Mouse (Mus musculus): ENCODE measurements around the gene Galns.
"Not testable (repeated sequence)": the region's sequence is repeated elsewhere in the genome, so short reads cannot be mapped to it uniquely, and the experiment has no call there.

The Galns gene

DNA sequence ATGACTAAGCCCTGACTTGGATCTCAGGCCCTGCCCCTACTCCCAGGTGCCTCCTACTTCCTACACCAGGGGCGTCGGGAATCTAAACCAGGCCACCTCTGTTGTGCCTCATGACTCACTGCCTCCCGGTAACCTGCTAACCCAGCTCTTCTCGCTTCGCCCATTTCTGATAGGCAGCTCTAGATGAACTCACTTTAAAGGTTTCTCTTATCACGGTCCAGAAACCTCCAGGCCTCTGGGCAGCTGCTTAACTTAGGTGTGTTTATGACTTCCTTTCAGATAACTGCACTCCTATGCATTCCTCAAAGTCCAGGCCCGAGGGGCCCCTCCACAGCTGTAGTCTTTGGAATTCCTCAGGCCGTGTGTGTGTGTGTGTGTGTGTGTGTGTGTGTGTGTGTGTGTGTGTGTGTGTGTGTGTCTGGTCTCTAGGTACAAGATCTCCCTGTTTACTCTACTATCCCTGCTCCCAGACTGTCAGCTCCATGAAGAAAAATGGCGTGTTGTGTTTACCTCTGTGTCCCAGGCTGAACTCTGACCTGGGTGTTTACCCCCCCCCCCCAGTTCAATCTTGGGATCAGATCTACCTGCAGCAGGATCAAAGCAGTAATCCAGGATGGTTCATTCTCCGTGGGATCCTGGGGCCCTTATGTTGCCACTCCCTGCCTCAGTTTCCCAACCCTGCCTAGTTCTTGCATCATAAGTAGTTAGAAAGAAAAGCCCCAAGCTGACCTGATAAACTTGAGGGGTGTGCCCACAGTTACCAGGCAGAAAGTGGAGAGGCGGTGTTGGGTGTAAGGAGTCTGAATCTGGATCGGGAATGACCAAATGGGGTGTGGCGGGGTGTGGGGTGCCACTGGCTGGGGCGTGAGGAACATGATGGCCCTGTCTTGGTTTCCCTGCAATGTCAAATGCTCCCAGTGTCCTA lies 24.9 kb upstream of the Galns start:
- DNase-seq (ENCODE audit: low spot score in 2 of 2): peak in 1 of 2 experiments; percentile 50

GRCm38 (mm10) chr8:122633205-122633604 lies 21.9 kb upstream of the Galns start:
- no peak for DNase-seq (ENCODE audit: low spot score in 2 of 2)

DNA sequence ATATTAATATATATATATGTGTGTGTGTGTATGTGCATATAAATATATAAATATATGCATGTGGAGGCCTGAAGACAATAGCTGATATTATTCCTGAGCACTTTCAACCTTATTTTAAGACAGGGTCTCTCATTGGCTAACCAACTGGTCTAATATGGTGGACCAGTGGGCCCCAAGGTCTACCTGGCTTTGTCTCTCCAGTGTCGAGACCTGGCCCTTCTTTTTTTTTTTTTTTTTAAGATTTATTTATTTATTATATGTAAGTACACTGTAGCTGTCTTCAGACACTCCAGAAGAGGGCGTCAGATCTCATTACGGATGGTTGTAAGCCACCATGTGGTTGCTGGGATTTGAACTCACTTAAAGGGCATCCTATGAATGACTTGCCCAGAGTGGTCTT lies 20.9 kb upstream of the Galns start:
- not testable (repeated sequence) for DNase-seq (ENCODE audit: low spot score in 2 of 2)

DNA sequence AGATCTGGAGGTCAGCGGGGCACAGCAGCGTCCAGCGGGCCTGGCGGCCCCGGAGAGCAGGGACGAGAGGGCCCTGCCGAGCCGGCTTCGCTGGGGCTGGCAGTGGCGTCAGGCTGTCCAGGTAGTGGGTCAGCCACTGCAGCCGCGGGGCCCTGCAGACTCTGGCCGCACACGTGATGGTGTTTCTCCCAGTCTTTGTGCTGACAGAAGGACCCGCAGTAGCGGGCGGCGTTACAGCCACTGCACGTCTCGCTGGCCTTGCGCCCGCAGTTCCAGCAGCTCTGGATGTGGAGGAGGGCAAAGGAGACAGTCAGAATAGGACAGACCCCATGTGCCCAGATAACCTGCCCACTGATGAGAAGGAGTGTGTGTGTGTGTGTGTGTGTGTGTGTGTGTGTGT lies 19.4 kb upstream of the Galns start:
- DNase-seq (ENCODE audit: low spot score in 2 of 2): no peak

DNA sequence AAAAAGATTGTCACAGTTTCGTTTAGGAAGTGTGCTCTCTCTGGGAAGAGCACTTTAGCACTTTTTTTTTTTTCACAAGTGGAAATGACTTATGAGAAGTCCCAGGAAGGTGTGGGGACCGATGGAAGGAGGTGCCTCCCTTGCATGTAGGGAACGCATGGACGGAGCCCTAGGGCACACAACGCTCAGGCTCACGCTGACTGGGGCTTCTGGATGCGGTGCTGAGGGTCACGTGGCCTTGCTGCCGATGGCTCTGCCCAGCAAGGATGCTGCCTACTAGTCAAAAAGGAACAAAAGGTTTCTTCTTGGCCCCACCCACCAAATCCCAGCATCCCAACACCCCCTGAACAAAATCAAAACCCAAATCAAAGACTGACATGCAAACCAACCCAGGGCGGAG lies 18.1 kb upstream of the Galns start:
- no peak for DNase-seq (ENCODE audit: low spot score in 2 of 2)

- no peak for DNase-seq (ENCODE audit: low spot score in 2 of 2)
Measured at GRCm38 (mm10) chr8:122626896-122627295, 15.6 kb upstream of the Galns start.

- no peak for DNase-seq (ENCODE audit: low spot score in 2 of 2)
Measured at GRCm38 (mm10) chr8:122625811-122626210, 14.5 kb upstream of the Galns start.

DNA sequence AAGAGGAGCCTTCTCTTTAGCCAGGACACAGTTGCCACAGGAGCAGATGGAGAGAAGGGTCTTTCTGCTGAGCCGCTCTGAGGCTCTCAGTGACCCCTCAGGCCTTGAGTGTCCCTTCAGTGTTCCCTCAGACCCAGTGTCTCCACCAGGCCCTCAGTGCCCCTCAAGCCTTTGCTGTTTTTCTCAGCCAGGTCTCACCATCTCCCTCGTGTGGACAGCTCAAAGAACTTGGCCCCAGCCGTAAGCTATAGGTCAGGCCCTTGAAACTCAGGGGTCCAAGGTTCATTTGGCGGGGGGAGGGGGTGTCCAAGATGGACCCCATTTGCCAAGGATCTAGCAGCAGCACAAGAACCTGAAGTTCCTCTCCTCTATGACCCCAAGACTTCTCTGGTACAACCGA lies 13.4 kb upstream of the Galns start:
- DNase-seq (ENCODE audit: low spot score in 2 of 2): no peak

- DNase-seq (ENCODE audit: low spot score in 2 of 2): no peak
Measured at GRCm38 (mm10) chr8:122623844-122624642, 12.8 kb upstream of the Galns start.

- no peak for DNase-seq (ENCODE audit: low spot score in 2 of 2)
Measured at GRCm38 (mm10) chr8:122622727-122623126, 11.5 kb upstream of the Galns start, which contains the start of gene Pabpn1l. Gene Pabpn1l, minus strand, starts transcription at chr8:122622739.

DNA sequence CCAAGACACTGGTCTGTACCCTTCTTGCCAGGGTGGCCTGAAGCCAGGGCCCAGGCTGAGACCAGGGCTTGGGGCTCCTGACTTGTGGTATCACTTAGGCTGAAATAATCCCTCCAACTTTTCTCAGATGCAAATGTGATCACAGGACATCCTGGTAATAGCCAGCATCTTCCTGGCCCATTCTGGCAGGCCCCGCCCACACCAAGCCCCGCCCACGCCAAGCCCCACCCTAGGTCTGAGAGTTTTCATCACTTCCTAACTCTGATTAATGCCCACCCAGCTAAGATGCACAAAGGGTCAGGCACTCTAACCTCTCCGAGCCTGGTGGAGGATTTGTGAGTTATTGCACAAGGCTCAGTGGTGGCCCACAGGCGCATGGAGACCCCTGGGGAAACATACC lies 9.2 kb upstream of the Galns start:
- peak in 1 of 2 experiments; percentile 54 for DNase-seq (ENCODE audit: low spot score in 2 of 2)

GRCm38 (mm10) chr8:122618660-122619378 lies 7.6 kb upstream of the Galns start:
- DNase-seq (ENCODE audit: low spot score in 2 of 2): peak in 1 of 2 experiments; percentile 62

DNA sequence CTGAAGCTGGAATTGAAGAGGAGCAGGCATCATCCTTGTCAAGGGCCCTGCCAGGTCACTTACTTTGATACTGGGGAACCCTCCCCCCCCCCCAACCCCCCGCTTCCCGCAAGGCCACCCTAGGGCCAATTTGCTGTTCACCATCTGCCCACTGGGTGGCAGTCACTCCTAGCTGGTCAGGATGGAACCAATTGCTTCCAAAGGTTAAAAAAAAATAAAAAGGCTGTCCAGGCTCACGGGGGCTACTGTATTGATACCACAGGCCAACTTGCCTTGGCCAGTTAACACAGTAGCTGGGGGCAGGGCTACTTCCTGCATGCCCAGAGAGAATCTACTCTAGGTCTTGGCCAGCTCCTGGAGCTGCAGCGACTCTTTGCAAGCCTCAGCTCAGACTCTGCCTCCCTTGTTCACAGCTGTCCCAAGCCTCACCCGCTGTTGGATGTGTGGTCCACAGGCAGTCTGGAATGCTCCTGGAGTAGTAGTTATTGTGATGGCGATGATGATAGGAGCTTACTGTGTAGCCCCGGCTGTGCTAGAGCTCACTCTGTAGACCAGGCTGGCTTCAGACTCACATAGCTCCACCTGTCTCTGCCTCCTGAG lies 6.8 kb upstream of the Galns start:
- DNase-seq (ENCODE audit: low spot score in 2 of 2): peak; percentile 87 to 92

- no peak for DNase-seq (ENCODE audit: low spot score in 2 of 2)
Measured at GRCm38 (mm10) chr8:122616181-122616905, 5.1 kb upstream of the Galns start.

DNA sequence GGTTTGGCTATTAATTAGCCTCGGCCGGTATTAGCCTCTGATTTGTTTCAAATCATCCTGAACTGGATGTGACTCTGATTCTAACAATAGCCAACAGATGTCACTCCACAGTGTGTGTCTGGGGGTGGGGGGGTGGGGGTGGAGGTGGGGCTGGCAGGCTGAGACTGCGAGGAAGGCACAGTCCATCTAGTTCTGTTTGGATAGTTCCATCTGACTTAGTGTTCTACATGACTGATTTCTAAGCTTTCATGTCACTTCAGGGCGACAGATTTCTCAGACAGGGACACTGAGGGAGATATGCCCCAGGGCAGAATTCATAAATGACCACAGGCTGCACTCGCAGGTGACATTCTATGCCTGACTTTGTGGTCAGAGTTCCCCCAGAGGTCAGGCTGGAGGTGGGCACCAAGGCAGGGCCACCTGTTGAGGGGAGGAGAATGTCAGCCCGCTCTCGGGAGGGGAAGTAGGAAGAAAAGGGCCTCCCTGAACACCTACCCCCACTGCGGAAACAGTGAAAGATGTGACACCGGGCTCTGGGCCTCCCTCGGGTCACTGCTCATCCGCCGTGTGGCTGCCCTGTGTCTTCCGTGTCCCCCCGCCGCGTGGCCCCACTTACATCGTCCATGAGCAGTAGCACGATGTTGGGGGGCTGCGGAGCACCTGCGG lies 518 bp downstream of the Galns start:
- DNase-seq (ENCODE audit: low spot score in 2 of 2): no peak

DNA sequence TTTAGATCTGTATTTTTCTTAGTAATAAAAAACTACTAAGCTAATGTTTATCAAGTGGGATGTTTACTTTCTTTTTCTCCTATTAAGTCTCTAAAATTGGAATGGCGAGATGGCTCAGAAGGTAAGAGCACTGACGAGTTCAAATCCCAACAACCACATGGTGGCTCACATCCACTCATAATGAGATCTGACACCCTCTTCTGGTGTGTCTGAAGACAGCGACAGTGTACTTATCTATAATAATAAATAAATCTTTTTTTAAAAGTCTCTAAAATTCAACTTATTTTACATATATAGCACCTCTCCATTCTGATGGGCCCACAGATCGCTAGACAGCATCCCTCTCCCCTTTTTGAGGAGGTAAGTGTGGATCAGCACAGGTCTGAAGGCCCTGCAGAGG lies 1.1 kb downstream of the Galns start:
- no peak for DNase-seq (ENCODE audit: low spot score in 2 of 2)

DNA sequence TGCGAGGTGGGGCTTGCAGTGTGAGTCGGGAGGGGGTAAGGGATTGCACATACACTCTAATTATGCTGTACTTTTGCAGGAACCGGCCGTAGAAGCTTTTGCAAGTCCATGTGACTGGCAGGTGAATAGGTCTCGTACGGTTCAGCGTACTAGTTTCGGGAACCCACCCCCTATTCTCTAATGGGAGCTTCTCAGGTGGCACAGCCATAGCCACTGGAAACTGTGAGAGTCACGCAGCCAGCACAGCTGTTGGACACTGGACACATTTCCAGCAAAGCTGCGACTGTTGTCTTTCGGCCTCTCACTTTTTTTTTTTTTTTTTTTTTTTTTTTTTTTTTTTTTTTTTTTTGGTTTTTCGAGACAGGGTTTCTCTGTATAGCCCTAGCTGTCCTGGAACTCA lies 4.5 kb downstream of the Galns start:
- no peak for DNase-seq (ENCODE audit: low spot score in 2 of 2)

GRCm38 (mm10) chr8:122605367-122605766 lies 5.9 kb downstream of the Galns start:
- DNase-seq (ENCODE audit: low spot score in 2 of 2): no peak

- DNase-seq (ENCODE audit: low spot score in 2 of 2): no peak
Measured at GRCm38 (mm10) chr8:122604640-122605039, 6.6 kb downstream of the Galns start.

DNA sequence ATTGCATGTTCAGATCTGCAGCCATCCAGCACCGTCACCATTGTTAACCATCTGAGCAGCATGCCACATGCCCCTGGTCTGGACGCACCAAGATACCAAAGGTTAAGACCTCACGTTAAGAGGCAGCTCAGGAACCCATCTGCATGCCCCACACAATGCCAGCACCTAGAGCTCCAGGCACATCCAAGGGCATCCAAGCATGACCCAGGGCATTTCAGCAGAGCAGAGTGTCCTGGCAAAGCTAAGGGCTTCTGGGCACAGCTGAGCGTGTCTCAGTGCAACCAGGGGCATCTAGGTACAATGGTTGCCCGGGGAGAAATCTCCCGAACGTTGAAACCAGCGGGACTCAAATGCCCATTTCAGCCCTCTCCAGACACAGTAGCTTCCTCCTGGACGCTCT lies 10.6 kb downstream of the Galns start:
- DNase-seq (ENCODE audit: low spot score in 2 of 2): no peak
